Mouse (Mus musculus): ENCODE results near the gene Aig1. TPM values are rescaled to one million over a fixed set of nuclear protein-coding genes. Genes with fewer than 3 reads are reported as not detected.

Gene Aig1
- total and polyA plus RNA-seq, 3 experiments: 0.13 TPM; not detected in 2

- no peaks in the 10 kb centered on the region for H3K4me1 ChIP-seq (ENCODE audit: control insufficient read depth in 1 of 2, insufficient read depth in 2 of 2, low read length in 2 of 2)
- no peak overlapping the region for H3K27ac ChIP-seq (ENCODE audit: control insufficient read depth, low read depth, low read length)
- no peak overlapping the region for H3K9ac ChIP-seq (ENCODE audit: control insufficient read depth, low read depth, low read length, poor library complexity, severe bottlenecking)
- H3K36me3 ChIP-seq (ENCODE audit: control insufficient read depth in 1 of 2, insufficient read depth in 2 of 2, low read length in 2 of 2): no peaks in the 10 kb centered on the region
- H3K79me2 ChIP-seq (ENCODE audit: control insufficient read depth, insufficient read depth, low read length, poor library complexity): no peaks in the 10 kb centered on the region
- no peaks in the 10 kb centered on the region for H3K27me3 ChIP-seq (ENCODE audit: control insufficient read depth in 1 of 2, insufficient read depth in 2 of 2, low read length in 2 of 2)
- H3K4me3 ChIP-seq (ENCODE audit: control insufficient read depth in 1 of 2, insufficient read depth in 1 of 2, low read depth in 2 of 2, low read length in 2 of 2): no peak overlapping the region
- no peaks in the 10 kb centered on the region for H3K9me3 ChIP-seq (replicated peaks; ENCODE audit: insufficient read depth, low read length)
- no peak for TF ChIP-seq JUND (IDR thresholded peaks at IDR 0.05; ENCODE audit: low read depth, low read length)
- DNase-seq (ENCODE audit: low read depth, low spot score): no peak
Measured at GRCm38 (mm10) chr10:13782774-13783173, 86.0 kb downstream of the Aig1 start.

GRCm38 (mm10) chr10:13782235-13782757, 86.5 kb downstream of the Aig1 start:
- Histone ChIP-seq H3K4me3 (ENCODE audit: control insufficient read depth in 1 of 2, insufficient read depth in 1 of 2, low read depth in 2 of 2, low read length in 2 of 2) (no peak overlapping the region), H3K27ac (ENCODE audit: control insufficient read depth, low read depth, low read length) (no peak overlapping the region), H3K4me1 (ENCODE audit: control insufficient read depth in 1 of 2, insufficient read depth in 2 of 2, low read length in 2 of 2) (no peaks in the 10 kb centered on the region), H3K79me2 (ENCODE audit: control insufficient read depth, insufficient read depth, low read length, poor library complexity) (no peaks in the 10 kb centered on the region), H3K27me3 (ENCODE audit: control insufficient read depth in 1 of 2, insufficient read depth in 2 of 2, low read length in 2 of 2) (no peaks in the 10 kb centered on the region), H3K9me3 (replicated peaks; ENCODE audit: insufficient read depth, low read length) (no peaks in the 10 kb centered on the region), H3K9ac (ENCODE audit: control insufficient read depth, low read depth, low read length, poor library complexity, severe bottlenecking) (no peak overlapping the region), H3K36me3 (ENCODE audit: control insufficient read depth in 1 of 2, insufficient read depth in 2 of 2, low read length in 2 of 2) (no peaks in the 10 kb centered on the region)
- no peak for DNase-seq (ENCODE audit: low read depth, low spot score)
- TF ChIP-seq GABPA (IDR thresholded peaks at IDR 0.05; ENCODE audit: low read depth, low read length): no peak
- TF ChIP-seq GATA1 (IDR thresholded peaks at IDR 0.05; ENCODE audit: low read depth, low read length): no peak
- no peak for TF ChIP-seq SMC3 (IDR thresholded peaks at IDR 0.05; ENCODE audit: low read depth, low read length)
- TF ChIP-seq CTCF (IDR thresholded peaks at IDR 0.05 in 2 of 3, conservative IDR thresholded peaks at IDR 0.05 in 1 of 3; ENCODE audit: control insufficient read depth in 1 of 3, insufficient read depth in 1 of 3, low read depth in 2 of 3, low read length in 3 of 3, poor library complexity in 1 of 3, severe bottlenecking in 1 of 3): no peak
- no peak for TF ChIP-seq MYB (IDR thresholded peaks at IDR 0.05; ENCODE audit: low read depth, low read length)
- TF ChIP-seq RAD21 (IDR thresholded peaks at IDR 0.05; ENCODE audit: low read depth, low read length): no peak
- TF ChIP-seq KAT2A (conservative IDR thresholded peaks at IDR 0.05; ENCODE audit: low read depth, low read length): no peak

GRCm38 (mm10) chr10:13776014-13776413, 92.8 kb downstream of the Aig1 start:
- no peak overlapping the region for H3K9ac ChIP-seq (ENCODE audit: control insufficient read depth, low read depth, low read length, poor library complexity, severe bottlenecking)
- no peaks in the 10 kb centered on the region for H3K27me3 ChIP-seq (ENCODE audit: control insufficient read depth in 1 of 2, insufficient read depth in 2 of 2, low read length in 2 of 2)
- H3K4me1 ChIP-seq (ENCODE audit: control insufficient read depth in 1 of 2, insufficient read depth in 2 of 2, low read length in 2 of 2): no peaks in the 10 kb centered on the region
- H3K79me2 ChIP-seq (ENCODE audit: control insufficient read depth, insufficient read depth, low read length, poor library complexity): no peaks in the 10 kb centered on the region
- no peak overlapping the region for H3K27ac ChIP-seq (ENCODE audit: control insufficient read depth, low read depth, low read length)
- no peaks in the 10 kb centered on the region for H3K9me3 ChIP-seq (replicated peaks; ENCODE audit: insufficient read depth, low read length)
- no peak for DNase-seq (ENCODE audit: low read depth, low spot score)
- H3K4me3 ChIP-seq (ENCODE audit: control insufficient read depth in 1 of 2, insufficient read depth in 1 of 2, low read depth in 2 of 2, low read length in 2 of 2): no peak overlapping the region
- H3K36me3 ChIP-seq (ENCODE audit: control insufficient read depth in 1 of 2, insufficient read depth in 2 of 2, low read length in 2 of 2): no peaks in the 10 kb centered on the region
- no peak for TF ChIP-seq NRF1 (IDR thresholded peaks at IDR 0.05; ENCODE audit: insufficient read depth, low read depth, low read length, poor library complexity, severe bottlenecking)
- TF ChIP-seq ZKSCAN1 (IDR thresholded peaks at IDR 0.05; ENCODE audit: low read depth, low read length): no peak
- TF ChIP-seq CTCF (IDR thresholded peaks at IDR 0.05 in 2 of 3, conservative IDR thresholded peaks at IDR 0.05 in 1 of 3; ENCODE audit: control insufficient read depth in 1 of 3, insufficient read depth in 1 of 3, low read depth in 2 of 3, low read length in 3 of 3, poor library complexity in 1 of 3, severe bottlenecking in 1 of 3): no peak
- no peak for TF ChIP-seq NELFE (IDR thresholded peaks at IDR 0.05; ENCODE audit: low read depth, low read length)
- no peak for TF ChIP-seq POLR2AphosphoS2 (IDR thresholded peaks at IDR 0.05; ENCODE audit: low read length)
- no peak for TF ChIP-seq MAFK (IDR thresholded peaks at IDR 0.05; ENCODE audit: borderline replicate concordance, low read depth, low read length)
- no peak for TF ChIP-seq MEF2A (IDR thresholded peaks at IDR 0.05; ENCODE audit: extremely low read depth, insufficient replicate concordance, low read depth, low read length, poor library complexity, severe bottlenecking)
- no peak for TF ChIP-seq KAT2A (conservative IDR thresholded peaks at IDR 0.05; ENCODE audit: low read depth, low read length)
- no peak for TF ChIP-seq GABPA (IDR thresholded peaks at IDR 0.05; ENCODE audit: low read depth, low read length)
- TF ChIP-seq ZNF384 (IDR thresholded peaks at IDR 0.05; ENCODE audit: low read depth, low read length): no peak
- TF ChIP-seq TBP (IDR thresholded peaks at IDR 0.05; ENCODE audit: low read depth, low read length): no peak
- TF ChIP-seq SMC3 (IDR thresholded peaks at IDR 0.05; ENCODE audit: low read depth, low read length): no peak
- TF ChIP-seq TAL1 (IDR thresholded peaks at IDR 0.05; ENCODE audit: low read length): no peak
- no peak for TF ChIP-seq USF2 (IDR thresholded peaks at IDR 0.05; ENCODE audit: borderline replicate concordance in 1 of 2, insufficient read depth in 1 of 2, low read depth in 1 of 2, low read length in 2 of 2)
- TF ChIP-seq EP300 (IDR thresholded peaks at IDR 0.05; ENCODE audit: low read depth in 1 of 2, low read length in 2 of 2): no peak
- TF ChIP-seq ELF1 (IDR thresholded peaks at IDR 0.05; ENCODE audit: low read depth, low read length): no peak
- no peak for TF ChIP-seq ZC3H11A (IDR thresholded peaks at IDR 0.05; ENCODE audit: low read depth, low read length)
